Mouse (Mus musculus): Measurements from ENCODE around the gene Bmp8a.

GRCm38 (mm10) chr4:123282500-123282899, 60.6 kb downstream of the Bmp8a start:
- TF ChIP-seq CEBPB (IDR thresholded peaks at IDR 0.05; ENCODE audit: insufficient read depth, poor library complexity, severe bottlenecking) (no peak), MYOG (IDR thresholded peaks at IDR 0.05; ENCODE audit: control insufficient read depth in 1 of 3, insufficient read depth in 1 of 3, insufficient read length in 2 of 3, low read depth in 2 of 3) (peak in 1 of 3 experiments; percentile 37), USF1 (IDR thresholded peaks at IDR 0.05; ENCODE audit: low read depth) (no peak), POLR2A (IDR thresholded peaks at IDR 0.05; ENCODE audit: insufficient read length, low read depth) (peak; percentile 55)

All from myocyte (in vitro differentiated cells).